Mouse (Mus musculus) liver, embryonic 14.5 days (tissue): ENCODE data around the gene Mettl14.

Source experiments
- CTCF ChIP-seq: IDR thresholded peaks from 2 replicates; pipeline ENCODE4 v1.5.1; 2016; ENCODE audit warnings: antibody characterized with exemption, low read depth, control low read depth
- EP300 ChIP-seq: IDR thresholded peaks from 2 replicates; pipeline ENCODE4 v1.6.1; 2016; ENCODE audit warnings: antibody characterized with exemption, low read depth

- TF ChIP-seq CTCF (no peak), EP300 (no peak)
Measured at GRCm38 (mm10) chr3:123333055-123333424, 52.9 kb downstream of the Mettl14 start.
